Mouse (Mus musculus): ENCODE data around the gene Prkacb. TPM values are rescaled to one million over a fixed set of nuclear protein-coding genes. Genes with fewer than 3 reads are reported as not detected.
A peak's percentile ranks its signal among the peaks of the same experiment; 100 is the strongest.

The Prkacb gene
- total and polyA plus RNA-seq, 2 experiments, result 11.4 to 35.1 TPM

DNA sequence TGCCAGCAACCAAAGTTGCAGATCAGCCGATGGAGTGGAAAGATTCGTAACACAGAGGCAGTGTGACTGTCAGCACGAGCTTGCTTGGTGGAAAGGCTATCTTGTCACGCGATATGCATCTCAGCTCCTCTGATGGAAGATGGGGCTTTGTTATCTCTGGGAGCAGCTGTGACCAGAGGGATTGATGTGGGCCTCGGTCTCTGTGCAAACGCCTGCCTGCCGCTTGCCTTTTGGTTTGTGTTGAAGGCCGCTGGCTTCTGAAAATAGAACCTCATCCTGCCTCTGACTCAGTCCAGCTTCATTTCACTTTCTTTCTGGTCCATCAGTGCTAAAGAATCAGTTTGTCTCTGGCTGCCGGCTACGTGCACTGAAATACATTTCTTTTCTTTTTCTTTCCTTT is 113.8 kb downstream of the Prkacb start:
- no peak for TF ChIP-seq POLR2A (IDR thresholded peaks at IDR 0.05; ENCODE audit: extremely low read depth, insufficient read depth, low read length)
- TF ChIP-seq CTCF (IDR thresholded peaks at IDR 0.05; ENCODE audit: low read depth, low read length), result no peak
- Histone ChIP-seq H3K36me3 (ENCODE audit: control insufficient read depth, insufficient read depth, low read length) (no peaks in the 10 kb centered on the region), H3K9ac (ENCODE audit: low read depth, low read length) (no peak overlapping the region), H3K27ac (replicated peaks; ENCODE audit: insufficient read depth, low read depth, low read length) (no peak overlapping the region), H3K4me1 (ENCODE audit: control insufficient read depth, insufficient read depth, low read length) (no peaks in the 10 kb centered on the region), H3K79me2 (ENCODE audit: control insufficient read depth, insufficient read depth, low read length) (no peaks in the 10 kb centered on the region), H3K27me3 (ENCODE audit: control insufficient read depth, insufficient read depth, low read length) (no peaks in the 10 kb centered on the region), H3K4me3 (ENCODE audit: insufficient read depth, low read depth, low read length) (no peak overlapping the region)
- WGBS, result 76% methylated on average over 11 of the region's 11 CpGs
- DNase-seq (ENCODE audit: extremely low read depth, low read depth, low spot score), result no peak

DNA sequence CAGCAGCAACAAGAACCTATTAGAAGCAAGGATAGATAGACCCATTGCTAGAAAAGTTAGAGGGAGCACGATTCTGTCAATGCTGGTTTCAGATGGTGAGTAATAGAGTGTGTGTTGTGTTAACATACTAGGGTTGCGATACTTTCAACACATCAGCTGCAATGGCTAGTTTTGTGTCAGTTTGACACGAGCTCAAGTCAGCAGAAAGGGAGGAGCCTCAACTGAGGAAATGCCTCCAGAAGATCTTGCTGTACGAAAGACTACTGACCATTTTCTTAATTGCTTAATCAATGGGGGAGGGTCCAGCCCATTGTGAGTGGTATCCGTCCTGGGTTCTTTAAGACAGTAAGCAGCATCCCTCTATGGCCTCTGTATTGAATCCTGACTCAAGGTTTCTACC is 120.2 kb downstream of the Prkacb start:
- no peak for TF ChIP-seq CTCF (IDR thresholded peaks at IDR 0.05; ENCODE audit: low read depth, low read length)
- TF ChIP-seq POLR2A (IDR thresholded peaks at IDR 0.05; ENCODE audit: extremely low read depth, insufficient read depth, low read length), result no peak

GRCm38 (mm10) chr3:146687121-146687725 is 125.6 kb downstream of the Prkacb start:
- DNase-seq (ENCODE audit: extremely low read depth, low read depth, low spot score), result no peak
- Histone ChIP-seq H3K4me1 (ENCODE audit: control insufficient read depth, insufficient read depth, low read length) (peaks cover 9% of the 10 kb centered on the region), H3K4me3 (ENCODE audit: insufficient read depth, low read depth, low read length) (no peak overlapping the region), H3K9ac (ENCODE audit: low read depth, low read length) (no peak overlapping the region), H3K27me3 (ENCODE audit: control insufficient read depth, insufficient read depth, low read length) (peaks cover 8% of the 10 kb centered on the region), H3K27ac (replicated peaks; ENCODE audit: insufficient read depth, low read depth, low read length) (no peak overlapping the region), H3K79me2 (ENCODE audit: control insufficient read depth, insufficient read depth, low read length) (no peaks in the 10 kb centered on the region), H3K36me3 (ENCODE audit: control insufficient read depth, insufficient read depth, low read length) (no peaks in the 10 kb centered on the region)
- 87% methylated on average over 4 of the region's 4 CpGs for WGBS
- TF ChIP-seq CTCF (IDR thresholded peaks at IDR 0.05; ENCODE audit: low read depth, low read length) (no peak), POLR2A (IDR thresholded peaks at IDR 0.05; ENCODE audit: extremely low read depth, insufficient read depth, low read length) (no peak)

More for the DNA sequence above, 120.2 kb downstream of the Prkacb start:
- Histone ChIP-seq H3K79me2 (ENCODE audit: control insufficient read depth, insufficient read depth, low read length) (no peaks in the 10 kb centered on the region), H3K36me3 (ENCODE audit: control insufficient read depth, insufficient read depth, low read length) (no peaks in the 10 kb centered on the region), H3K4me1 (ENCODE audit: control insufficient read depth, insufficient read depth, low read length) (no peaks in the 10 kb centered on the region), H3K4me3 (ENCODE audit: insufficient read depth, low read depth, low read length) (no peak overlapping the region), H3K27ac (replicated peaks; ENCODE audit: insufficient read depth, low read depth, low read length) (no peak overlapping the region), H3K27me3 (ENCODE audit: control insufficient read depth, insufficient read depth, low read length) (no peaks in the 10 kb centered on the region), H3K9ac (ENCODE audit: low read depth, low read length) (no peak overlapping the region)
- WGBS, result 79% methylated on average over 5 of the region's 5 CpGs
- DNase-seq (ENCODE audit: extremely low read depth, low read depth, low spot score), result no peak

GRCm38 (mm10) chr3:146686428-146686827 is 126.4 kb downstream of the Prkacb start:
- no peaks in the 10 kb centered on the region for H3K36me3 ChIP-seq (ENCODE audit: control insufficient read depth, insufficient read depth, low read length)
- H3K4me1 ChIP-seq (ENCODE audit: control insufficient read depth, insufficient read depth, low read length), result peaks cover 9% of the 10 kb centered on the region
- WGBS, result 68% methylated on average over 8 of the region's 8 CpGs
- H3K27ac ChIP-seq (replicated peaks; ENCODE audit: insufficient read depth, low read depth, low read length), result no peak overlapping the region
- no peaks in the 10 kb centered on the region for H3K79me2 ChIP-seq (ENCODE audit: control insufficient read depth, insufficient read depth, low read length)
- H3K4me3 ChIP-seq (ENCODE audit: insufficient read depth, low read depth, low read length), result no peak overlapping the region
- no peak overlapping the region for H3K9ac ChIP-seq (ENCODE audit: low read depth, low read length)
- TF ChIP-seq POLR2A (IDR thresholded peaks at IDR 0.05; ENCODE audit: extremely low read depth, insufficient read depth, low read length) (no peak), CTCF (IDR thresholded peaks at IDR 0.05; ENCODE audit: low read depth, low read length) (no peak)
- no peak for DNase-seq (ENCODE audit: extremely low read depth, low read depth, low spot score)
- H3K27me3 ChIP-seq (ENCODE audit: control insufficient read depth, insufficient read depth, low read length), result peaks cover 8% of the 10 kb centered on the region

GRCm38 (mm10) chr3:146684811-146685675 is 127.7 kb downstream of the Prkacb start, which contains the start of gene Samd13:
TSS of gene Samd13 (minus strand) at chr3:146685592.
- Histone ChIP-seq H3K9ac (ENCODE audit: low read depth, low read length) (peak within 1 kb of the TSS; percentile 45), H3K4me1 (ENCODE audit: control insufficient read depth, insufficient read depth, low read length) (peaks cover 9% of the 10 kb centered on the region), H3K27me3 (ENCODE audit: control insufficient read depth, insufficient read depth, low read length) (peaks cover 8% of the 10 kb centered on the region), H3K4me3 (ENCODE audit: insufficient read depth, low read depth, low read length) (peak within 1 kb of the TSS; percentile 71), H3K79me2 (ENCODE audit: control insufficient read depth, insufficient read depth, low read length) (no peaks in the 10 kb centered on the region), H3K36me3 (ENCODE audit: control insufficient read depth, insufficient read depth, low read length) (no peaks in the 10 kb centered on the region), H3K27ac (replicated peaks; ENCODE audit: insufficient read depth, low read depth, low read length) (no peak within 1 kb of the TSS)
- TF ChIP-seq POLR2A (IDR thresholded peaks at IDR 0.05; ENCODE audit: extremely low read depth, insufficient read depth, low read length), result no peak
- no peak for TF ChIP-seq CTCF (IDR thresholded peaks at IDR 0.05; ENCODE audit: low read depth, low read length)
- WGBS, result 3% methylated on average over 50 of the region's 50 CpGs
- DNase-seq (ENCODE audit: extremely low read depth, low read depth, low spot score), result no peak

Measured in liver, adult 2 months (tissue).